Mouse (Mus musculus) liver, embryonic 11.5 days (tissue): ENCODE results near the gene Dnah17. TPM values are rescaled to one million over a fixed set of nuclear protein-coding genes. Genes with fewer than 3 reads are reported as not detected.
A peak's percentile ranks its signal among the peaks of the same experiment; 100 is the strongest.

Experiments used
- ATAC-seq: fragments of 200-750 bp; cut with Nextera tagmentation; replicated peaks from 2 replicates; pipeline ENCODE4 v1.8.0; 2017; ENCODE audit warnings: moderate number of reproducible peaks, mild to moderate bottlenecking, moderate TSS enrichment, moderate library complexity; ENCODE audit not compliant: low FRiP score
- DNase-seq: peaks from one replicate; pipeline ENCODE4 v3.0.0-alpha.2; 2017; ENCODE audit warnings: low spot score
- H3K27ac ChIP-seq: fragments of 300-500 bp; sonication (generic); 2 replicates; pipeline ENCODE4 v1.5.1; 2014; ENCODE audit warnings: mild to moderate bottlenecking, low read depth, low read length, control low read depth
- H3K27me3 ChIP-seq: fragments of 300-500 bp; sonication (generic); replicated peaks from 2 replicates; pipeline ENCODE4 v1.6.1; 2014; ENCODE audit warnings: low read length, mixed read lengths; ENCODE audit not compliant: control insufficient read depth, insufficient read depth
- H3K36me3 ChIP-seq: fragments of 300-500 bp; sonication (generic); 2 replicates; pipeline ENCODE4 v1.6.1; 2014; ENCODE audit warnings: mild to moderate bottlenecking, low read length, moderate library complexity, mixed read lengths; ENCODE audit not compliant: control insufficient read depth, insufficient read depth
- H3K4me1 ChIP-seq: fragments of 300-500 bp; sonication (generic); replicated peaks from 2 replicates; pipeline ENCODE4 v1.6.1; 2014; ENCODE audit warnings: low read length, mixed read lengths; ENCODE audit not compliant: control insufficient read depth, insufficient read depth
- H3K4me2 ChIP-seq: fragments of 300-500 bp; sonication (generic); 2 replicates; pipeline ENCODE4 v1.6.1; 2014; ENCODE audit warnings: mild to moderate bottlenecking, control low read depth, moderate library complexity
- H3K4me3 ChIP-seq: fragments of 300-500 bp; sonication (generic); 2 replicates; pipeline ENCODE4 v1.5.1; 2014; ENCODE audit warnings: low read depth, low read length, control low read depth
- H3K9ac ChIP-seq: fragments of 300-500 bp; sonication (generic); 2 replicates; pipeline ENCODE4 v1.6.1; 2014; ENCODE audit warnings: low read depth, low read length, control low read depth
- H3K9me3 ChIP-seq: fragments of 300-500 bp; sonication (generic); 2 replicates; pipeline ENCODE4 v1.6.1; 2016; ENCODE audit warnings: low read length, inconsistent platforms, mixed read lengths; ENCODE audit not compliant: control insufficient read depth
- WGBS: fragments of 180-500 bp; shearing (Covaris S2); extraction: QIAGEN DNeasy Blood & Tissue Kit; methylation state at CpG from one replicate; pipeline ENCODE4 v1.1.7; 2014; 5-methylcytosine and 5-hydroxymethylcytosine counted together
- polyA plus RNA-seq: library from polyadenylated mRNA; unstranded; fragments of >200 nt; fragmentation: Nextera tagmentation; extraction: Ambion mirVana; gene quantifications from 2 replicates; pipeline ENCODE4 v1.2.1, GENCODE M21; 2014

Gene Dnah17
- polyA plus RNA-seq, 1 experiment from 2014 or later, result 0.11 TPM

DNA sequence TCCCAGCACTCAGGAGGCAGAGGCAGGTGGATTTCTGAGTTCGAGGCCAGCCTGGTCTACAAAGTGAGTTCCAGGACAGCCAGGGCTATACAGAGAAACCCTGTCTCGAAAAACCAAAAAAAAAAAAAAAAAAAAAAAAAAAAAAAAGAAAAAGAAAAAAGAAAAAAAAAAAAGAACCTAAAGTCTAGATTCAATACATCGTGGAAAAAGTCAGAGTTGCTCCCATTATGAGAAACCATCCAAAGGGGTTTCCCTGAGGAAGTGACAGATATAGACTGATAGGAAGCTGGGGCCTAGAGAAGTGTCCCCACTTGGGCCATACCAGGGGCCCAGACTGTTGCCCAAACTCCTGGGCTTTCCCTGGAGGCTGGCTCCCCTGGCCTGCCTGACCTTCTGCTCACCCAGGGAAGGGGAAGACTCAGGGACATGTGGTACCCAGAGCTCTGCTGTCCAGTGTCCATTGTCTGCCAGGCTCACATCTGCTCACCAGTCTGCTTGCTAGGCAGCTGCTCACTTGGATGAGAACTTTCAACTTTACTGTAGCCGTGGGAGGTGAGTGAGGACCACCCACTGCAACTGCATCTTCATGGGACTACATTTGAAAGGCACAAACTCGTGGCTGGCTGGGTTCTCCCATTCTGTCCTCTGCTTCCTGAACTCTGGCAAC is 152.6 kb downstream of the Dnah17 start:
- no peak for DNase-seq
- Histone ChIP-seq H3K36me3 (no peaks in the 10 kb centered on the region), H3K4me2 (no peak overlapping the region), H3K9me3 (no peaks in the 10 kb centered on the region), H3K4me3 (no peak overlapping the region), H3K27ac (no peak overlapping the region), H3K9ac (no peak overlapping the region), H3K4me1 (peaks cover 20% of the 10 kb centered on the region), H3K27me3 (peaks cover 12% of the 10 kb centered on the region)
- 67% methylated on average over 4 of the region's 5 CpGs for WGBS
- ATAC-seq, result no peak

DNA sequence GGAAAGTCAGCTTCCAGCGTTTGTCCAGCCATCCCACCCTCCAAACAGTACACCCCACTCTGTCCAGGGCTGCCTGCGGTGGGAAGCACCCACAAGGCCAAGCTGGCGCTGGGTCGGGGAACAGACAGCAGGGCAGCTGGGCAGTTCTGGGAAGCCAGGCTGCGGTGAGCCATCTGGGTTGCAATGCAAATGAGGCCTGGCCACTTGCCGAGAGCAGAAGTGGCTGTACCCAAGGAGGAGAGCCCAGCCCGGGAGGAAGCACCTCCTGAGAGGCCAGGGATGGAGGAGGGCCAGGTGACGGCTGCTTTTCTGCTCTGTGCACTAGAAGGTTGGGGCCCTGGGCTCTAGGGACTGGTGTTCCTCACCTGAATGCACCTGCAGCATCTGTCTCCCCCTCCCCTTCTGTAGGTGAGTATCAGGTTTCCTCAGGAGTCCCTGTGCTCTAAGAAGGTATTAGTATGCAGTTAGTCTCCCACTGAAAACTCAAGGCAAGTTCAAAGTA is 154.3 kb downstream of the Dnah17 start:
- Histone ChIP-seq H3K27ac (0 out of 2 replicates have a peak overlapping the region, but pooled peaks have one; percentile 43), H3K9ac (no peak overlapping the region), H3K4me2 (no peak overlapping the region), H3K36me3 (no peaks in the 10 kb centered on the region), H3K4me1 (peaks cover 20% of the 10 kb centered on the region), H3K4me3 (no peak overlapping the region), H3K27me3 (peaks cover 14% of the 10 kb centered on the region), H3K9me3 (no peaks in the 10 kb centered on the region)
- ATAC-seq (no peak), DNase-seq (no peak)
- WGBS, result 27% methylated on average over 8 of the region's 8 CpGs

DNA sequence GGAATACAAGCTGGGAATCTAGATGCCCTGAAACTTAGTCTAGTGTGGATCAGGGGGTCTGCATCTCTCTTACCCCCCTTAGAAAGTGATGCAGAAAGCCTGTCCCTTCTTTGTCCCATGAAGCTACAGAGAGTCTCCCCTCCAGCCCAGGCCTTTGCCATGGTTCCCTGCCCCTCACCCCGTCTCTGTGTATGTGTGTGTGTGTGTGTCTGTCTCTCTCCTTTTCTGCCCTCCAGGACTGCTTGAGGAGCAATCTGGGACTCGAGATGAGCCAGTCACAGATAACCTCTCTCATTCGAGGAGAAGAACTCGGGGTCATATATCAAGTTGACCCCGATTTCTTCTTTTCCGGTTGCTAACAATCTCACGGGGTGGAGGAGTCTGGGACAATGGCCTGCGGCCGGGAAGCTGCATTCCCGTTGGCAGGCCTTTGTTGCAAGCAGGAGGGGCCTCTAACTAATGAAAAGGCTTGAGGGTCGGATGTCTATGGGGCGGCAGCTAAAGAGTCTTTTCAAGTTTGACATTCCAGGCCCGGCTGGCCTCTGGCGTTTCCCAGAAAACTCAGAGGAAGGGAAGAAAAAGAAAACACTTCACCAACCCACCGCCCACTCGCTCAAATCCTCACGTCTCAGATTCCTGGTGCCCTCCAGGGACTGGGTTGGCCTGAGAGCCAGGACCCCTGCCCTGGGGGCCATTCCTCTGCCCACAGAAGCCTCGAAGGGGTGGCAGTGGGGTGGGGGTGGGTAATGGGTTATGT is 155.0 kb downstream of the Dnah17 start:
- Histone ChIP-seq H3K4me1 (peaks cover 21% of the 10 kb centered on the region), H3K36me3 (no peaks in the 10 kb centered on the region), H3K27ac (0 out of 2 replicates have a peak overlapping the region, but pooled peaks have one; percentile 43), H3K4me3 (no peak overlapping the region), H3K27me3 (peaks cover 14% of the 10 kb centered on the region), H3K9ac (0 out of 2 replicates have a peak overlapping the region, but pooled peaks have one; percentile 26), H3K4me2 (no peak overlapping the region), H3K9me3 (no peaks in the 10 kb centered on the region)
- ATAC-seq (no peak), DNase-seq (no peak)
- WGBS, result 31% methylated on average over 18 of the region's 18 CpGs

DNA sequence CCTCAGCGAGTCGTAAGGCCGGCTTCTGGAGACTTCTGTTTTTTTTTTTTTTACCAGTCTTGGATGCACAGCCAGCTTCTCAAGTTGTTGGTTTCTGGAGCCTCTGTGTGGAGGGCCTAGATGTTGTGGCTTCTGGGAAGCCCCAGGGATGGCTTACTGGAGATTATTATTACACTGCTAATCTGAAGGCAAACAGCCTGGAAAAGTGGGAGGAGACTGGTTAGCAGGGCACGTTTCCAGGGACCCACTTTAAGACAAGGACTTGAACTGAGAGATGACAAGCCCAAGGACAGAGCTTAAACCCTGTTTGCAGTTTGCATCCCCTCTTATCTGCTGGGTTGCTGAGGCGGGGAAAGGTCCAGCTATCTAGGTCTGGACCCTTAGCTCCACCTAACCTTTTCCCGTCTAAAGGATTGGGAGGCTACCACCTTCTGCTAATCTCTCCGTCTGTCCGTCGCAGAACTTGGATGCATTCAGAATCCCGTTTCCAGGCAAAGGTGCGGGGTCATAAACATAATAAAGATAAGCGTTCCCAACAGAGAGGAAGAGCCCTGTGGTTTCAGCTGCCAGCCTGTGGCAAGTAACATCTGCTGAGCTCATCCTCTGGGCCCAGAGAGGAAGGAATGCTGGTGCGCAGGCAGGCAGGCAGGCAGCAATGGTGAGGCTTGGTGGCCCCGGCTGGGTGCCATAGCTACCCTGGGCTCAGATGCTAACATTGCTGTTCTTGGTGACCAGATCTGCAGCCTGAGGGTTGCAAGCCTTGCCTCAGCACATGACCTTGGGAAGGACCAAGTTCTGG is 155.9 kb downstream of the Dnah17 start:
- no peaks in the 10 kb centered on the region for H3K9me3 ChIP-seq
- 15% methylated on average over 14 of the region's 14 CpGs for WGBS
- H3K4me1 ChIP-seq, result peaks cover 26% of the 10 kb centered on the region
- H3K9ac ChIP-seq, result no peak overlapping the region
- no peak for DNase-seq
- no peaks in the 10 kb centered on the region for H3K36me3 ChIP-seq
- H3K27ac ChIP-seq, result no peak overlapping the region
- ATAC-seq, result no peak
- H3K4me2 ChIP-seq, result no peak overlapping the region
- H3K27me3 ChIP-seq, result peaks cover 14% of the 10 kb centered on the region
- H3K4me3 ChIP-seq, result no peak overlapping the region

DNA sequence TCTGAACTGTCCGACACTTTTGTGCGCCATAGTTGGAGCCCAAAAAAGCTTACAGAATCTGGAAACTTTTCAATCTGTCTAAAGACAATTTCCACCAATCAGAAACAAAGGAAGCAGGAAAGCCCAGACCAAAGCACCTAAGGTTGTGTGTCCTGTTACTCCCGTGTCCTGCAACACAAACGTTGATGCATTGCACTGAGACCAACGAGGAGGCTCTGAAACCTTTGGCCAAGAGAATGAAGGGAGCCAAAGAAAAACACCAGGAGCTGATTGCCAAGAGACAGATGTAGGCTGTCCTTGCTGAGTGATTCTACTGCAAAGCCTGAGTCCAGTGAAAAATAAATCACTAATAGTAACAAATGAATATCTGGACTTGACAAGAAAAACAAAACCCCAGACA is 156.9 kb downstream of the Dnah17 start:
- Histone ChIP-seq H3K27ac (no peak overlapping the region), H3K4me2 (no peak overlapping the region), H3K27me3 (peaks cover 16% of the 10 kb centered on the region), H3K4me1 (peaks cover 26% of the 10 kb centered on the region), H3K36me3 (no peaks in the 10 kb centered on the region), H3K9me3 (no peaks in the 10 kb centered on the region), H3K4me3 (no peak overlapping the region), H3K9ac (no peak overlapping the region)
- 46% methylated on average over 5 of the region's 5 CpGs for WGBS
- no peak for ATAC-seq
- no peak for DNase-seq

DNA sequence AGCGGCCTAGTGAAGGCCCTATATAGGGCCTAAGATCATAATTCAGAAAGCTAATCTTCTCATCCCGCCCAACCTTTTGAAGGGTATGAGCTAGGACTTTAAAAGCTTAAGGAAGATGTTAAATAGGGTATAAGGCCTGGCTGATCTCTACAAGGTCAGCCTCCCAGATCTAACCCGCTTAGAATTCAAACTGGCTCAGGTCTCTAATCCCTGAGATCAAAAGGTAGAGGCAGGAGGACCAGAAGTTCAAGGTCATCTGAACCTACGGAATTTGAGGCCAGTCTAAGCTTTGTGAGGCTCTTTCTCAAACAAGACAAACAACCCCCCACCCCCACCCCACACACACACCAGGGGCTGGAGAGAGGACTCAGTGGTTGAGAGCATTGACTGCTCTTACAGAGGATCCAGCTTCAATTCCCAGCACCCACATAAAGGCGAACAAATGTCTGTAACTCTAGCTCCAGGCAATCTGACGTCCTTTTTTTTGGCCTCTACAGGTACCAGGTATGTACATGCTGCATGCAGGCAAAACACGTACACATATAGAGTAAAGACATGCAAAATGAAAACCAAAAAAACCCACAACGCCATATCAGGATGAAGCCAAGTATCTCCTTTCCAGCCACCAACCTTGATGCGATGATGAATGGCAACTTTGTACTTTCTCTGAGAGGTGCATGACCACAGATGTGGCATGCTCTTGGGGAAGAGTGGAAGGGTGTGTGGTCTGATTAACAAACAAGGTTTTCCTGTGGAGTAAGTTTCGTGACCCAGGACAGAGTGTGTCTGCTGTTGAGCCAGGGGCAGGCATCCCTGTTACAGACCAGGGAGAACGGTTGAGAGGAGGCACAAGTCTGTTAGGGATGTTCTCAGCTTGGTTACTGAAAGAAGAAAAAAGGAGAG is 157.5 kb downstream of the Dnah17 start:
- H3K4me1 ChIP-seq, result peaks cover 30% of the 10 kb centered on the region
- 58% methylated on average over 11 of the region's 11 CpGs for WGBS
- H3K27me3 ChIP-seq, result peaks cover 22% of the 10 kb centered on the region

More for the DNA sequence above, 157.5 kb downstream of the Dnah17 start:
- Histone ChIP-seq H3K4me2 (no peak overlapping the region), H3K4me3 (no peak overlapping the region), H3K9ac (no peak overlapping the region), H3K27ac (no peak overlapping the region), H3K9me3 (no peaks in the 10 kb centered on the region), H3K36me3 (no peaks in the 10 kb centered on the region)
- ATAC-seq, result no peak
- DNase-seq, result no peak
